Mouse (Mus musculus): ENCODE data around the gene Rasal3.

Rasal3 gene

GRCm38 (mm10) chr17:32388370-32389100 is 14.8 kb downstream of the Rasal3 start:
- no peak for DNase-seq (ENCODE audit: low spot score)

GRCm38 (mm10) chr17:32387986-32388369 is 15.4 kb downstream of the Rasal3 start:
- DNase-seq (ENCODE audit: low spot score), result no peak

- no peak for DNase-seq (ENCODE audit: low spot score)
Measured at GRCm38 (mm10) chr17:32386659-32387432, 16.5 kb downstream of the Rasal3 start.

- no peak for DNase-seq (ENCODE audit: low spot score)
Measured at GRCm38 (mm10) chr17:32383661-32384060, 19.7 kb downstream of the Rasal3 start.

- DNase-seq (ENCODE audit: low spot score), result no peak
Measured at GRCm38 (mm10) chr17:32382576-32382975, 20.8 kb downstream of the Rasal3 start.

GRCm38 (mm10) chr17:32378786-32379185 is 24.6 kb downstream of the Rasal3 start:
- DNase-seq (ENCODE audit: low spot score), result no peak

GRCm38 (mm10) chr17:32377137-32377536 is 26.2 kb downstream of the Rasal3 start:
- DNase-seq (ENCODE audit: low spot score), result no peak

GRCm38 (mm10) chr17:32376475-32376874 is 26.9 kb downstream of the Rasal3 start:
- DNase-seq (ENCODE audit: low spot score), result no peak

- no peak for DNase-seq (ENCODE audit: low spot score)
Measured at GRCm38 (mm10) chr17:32368991-32369578, 34.3 kb downstream of the Rasal3 start.

- no peak for DNase-seq (ENCODE audit: low spot score)
Measured at GRCm38 (mm10) chr17:32367706-32368105, 35.7 kb downstream of the Rasal3 start.

- DNase-seq (ENCODE audit: low spot score), result no peak
Measured at GRCm38 (mm10) chr17:32365296-32365695, 38.1 kb downstream of the Rasal3 start.

- DNase-seq (ENCODE audit: low spot score), result no peak
Measured at GRCm38 (mm10) chr17:32364850-32365249, 38.5 kb downstream of the Rasal3 start.

GRCm38 (mm10) chr17:32364331-32364730 is 39.1 kb downstream of the Rasal3 start:
- peak; percentile 83 for DNase-seq (ENCODE audit: low spot score)

GRCm38 (mm10) chr17:32363821-32364301 is 39.5 kb downstream of the Rasal3 start:
- DNase-seq (ENCODE audit: low spot score), result no peak

GRCm38 (mm10) chr17:32362686-32363085 is 40.7 kb downstream of the Rasal3 start:
- no peak for DNase-seq (ENCODE audit: low spot score)

GRCm38 (mm10) chr17:32359928-32360327 is 43.5 kb downstream of the Rasal3 start:
- no peak for DNase-seq (ENCODE audit: low spot score)

- DNase-seq (ENCODE audit: low spot score), result no peak
Measured at GRCm38 (mm10) chr17:32358943-32359340, 44.4 kb downstream of the Rasal3 start.

GRCm38 (mm10) chr17:32358192-32358942 is 45.0 kb downstream of the Rasal3 start:
- DNase-seq (ENCODE audit: low spot score), result no peak

- no peak for DNase-seq (ENCODE audit: low spot score)
Measured at GRCm38 (mm10) chr17:32356766-32357760, 46.3 kb downstream of the Rasal3 start.

GRCm38 (mm10) chr17:32356281-32356680 is 47.1 kb downstream of the Rasal3 start:
- DNase-seq (ENCODE audit: low spot score), result no peak

- no peak for DNase-seq (ENCODE audit: low spot score)
Measured at GRCm38 (mm10) chr17:32355031-32355430, 48.4 kb downstream of the Rasal3 start.

Measured in ovary, postnatal 14 days (tissue).